Mouse (Mus musculus) midbrain, embryonic 11.5 days (tissue): ENCODE results near the gene Fbxl7. TPM values are rescaled to one million over a fixed set of nuclear protein-coding genes. Genes with fewer than 3 reads are reported as not detected.

Experiments
- ATAC-seq: fragments of 200-750 bp; cut with Nextera tagmentation; 2 replicates; pipeline ENCODE4 v1.8.0; 2017; ENCODE audit warnings: moderate TSS enrichment, moderate library complexity; ENCODE audit not compliant: low FRiP score
- DNase-seq: peaks from one replicate; pipeline ENCODE4 v3.0.0; 2015; ENCODE audit warnings: low spot score; ENCODE audit errors: missing footprints
- H3K27ac ChIP-seq: fragments of 300-500 bp; sonication (generic); 2 replicates; pipeline ENCODE4 v1.5.1; 2014; ENCODE audit warnings: low read depth, low read length
- H3K27me3 ChIP-seq: fragments of 300-500 bp; sonication (generic); 2 replicates; pipeline ENCODE4 v1.6.1; 2014; ENCODE audit warnings: mild to moderate bottlenecking, low read length, moderate library complexity, mixed read lengths; ENCODE audit not compliant: control insufficient read depth, insufficient read depth
- H3K36me3 ChIP-seq: fragments of 300-500 bp; sonication (generic); 2 replicates; pipeline ENCODE4 v1.6.1; 2014; ENCODE audit warnings: mild to moderate bottlenecking, low read length, moderate library complexity, mixed read lengths; ENCODE audit not compliant: control insufficient read depth, insufficient read depth
- H3K4me1 ChIP-seq: fragments of 300-500 bp; sonication (generic); 2 replicates; pipeline ENCODE4 v1.6.1; 2014; ENCODE audit warnings: low read length; ENCODE audit not compliant: control insufficient read depth, insufficient read depth
- H3K4me2 ChIP-seq: fragments of 300-500 bp; sonication (generic); 2 replicates; pipeline ENCODE4 v1.6.1; 2014; ENCODE audit warnings: mild to moderate bottlenecking, moderate library complexity
- H3K4me3 ChIP-seq: fragments of 300-500 bp; sonication (generic); 2 replicates; pipeline ENCODE4 v1.5.1; 2014; ENCODE audit warnings: low read depth, low read length
- H3K9ac ChIP-seq: fragments of 300-500 bp; sonication (generic); 2 replicates; pipeline ENCODE4 v1.6.1; 2014; ENCODE audit warnings: low read length
- H3K9me3 ChIP-seq: fragments of 300-500 bp; sonication (generic); 2 replicates; pipeline ENCODE4 v1.6.1; 2016; ENCODE audit warnings: low read length; ENCODE audit not compliant: control insufficient read depth
- WGBS: fragments of 180-500 bp; shearing (Covaris S2); extraction: QIAGEN DNeasy Blood & Tissue Kit; methylation state at CpG from one replicate; pipeline ENCODE4 v1.1.7; 2014; 5-methylcytosine and 5-hydroxymethylcytosine counted together
- polyA plus RNA-seq: library from polyadenylated mRNA; unstranded; fragments of >200 nt; fragmentation: Nextera tagmentation; extraction: Ambion mirVana; gene quantifications from 2 replicates; pipeline ENCODE4 v1.2.1, GENCODE M21; 2014

Gene Fbxl7
- polyA plus RNA-seq, 1 experiment from 2014 or later = 12.1 TPM

DNA sequence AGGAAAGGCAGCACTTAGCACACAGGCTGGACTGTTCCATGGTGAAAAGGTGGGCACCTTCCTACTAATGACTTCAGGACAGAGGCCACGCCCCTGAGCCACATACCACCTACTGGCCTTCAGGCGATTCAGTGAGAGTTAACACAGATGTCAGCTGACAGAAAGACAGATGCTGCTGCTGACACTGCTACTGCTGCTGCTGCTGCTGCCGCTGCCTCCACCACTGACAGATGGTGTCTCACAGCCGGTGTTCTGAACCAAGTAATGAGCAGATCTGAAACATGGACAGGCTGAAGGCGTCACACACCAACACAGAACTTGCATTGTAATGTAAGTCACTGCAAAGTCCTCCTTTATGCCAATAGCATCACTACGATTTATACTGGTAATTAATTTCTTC is 99.9 kb downstream of the Fbxl7 start:
- no peaks in the 10 kb centered on the region for H3K4me1 ChIP-seq
- DNase-seq (peak; percentile 84), ATAC-seq (peak; percentile 75)
- H3K36me3 ChIP-seq = no peaks in the 10 kb centered on the region
- H3K27me3 ChIP-seq = no peaks in the 10 kb centered on the region
- no peak overlapping the region for H3K27ac ChIP-seq
- H3K4me3 ChIP-seq = no peak overlapping the region
- 56% methylated on average over 6 of the region's 6 CpGs for WGBS
- H3K4me2 ChIP-seq = no peak overlapping the region
- no peak overlapping the region for H3K9ac ChIP-seq
- H3K9me3 ChIP-seq = no peaks in the 10 kb centered on the region

DNA sequence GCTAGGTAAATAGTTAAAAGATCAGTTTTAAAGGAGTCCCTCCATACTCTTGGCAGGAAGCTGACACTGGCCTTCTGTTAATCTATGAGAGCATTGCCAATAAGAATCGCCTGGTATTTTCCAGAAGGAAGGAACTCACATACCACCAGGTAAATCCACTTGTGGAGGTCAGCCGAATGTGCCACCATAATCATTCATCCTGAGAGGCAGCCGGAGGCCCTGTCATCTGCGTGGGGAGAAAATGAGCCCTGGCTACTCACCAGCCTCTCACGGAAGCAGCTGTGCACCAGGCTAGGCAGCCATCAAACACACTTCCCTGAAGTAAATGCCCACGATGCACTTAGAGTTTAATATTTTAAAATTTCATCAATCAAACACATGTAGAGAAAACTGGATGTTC is 108.2 kb downstream of the Fbxl7 start:
- H3K27me3 ChIP-seq = no peaks in the 10 kb centered on the region
- no peak overlapping the region for H3K4me3 ChIP-seq
- H3K4me2 ChIP-seq = no peak overlapping the region
- DNase-seq (peak; percentile 69), ATAC-seq (no peak)
- no peaks in the 10 kb centered on the region for H3K36me3 ChIP-seq
- no peak overlapping the region for H3K9ac ChIP-seq
- WGBS = 93% methylated on average over 6 of the region's 6 CpGs
- no peaks in the 10 kb centered on the region for H3K4me1 ChIP-seq
- no peak overlapping the region for H3K27ac ChIP-seq
- no peaks in the 10 kb centered on the region for H3K9me3 ChIP-seq

DNA sequence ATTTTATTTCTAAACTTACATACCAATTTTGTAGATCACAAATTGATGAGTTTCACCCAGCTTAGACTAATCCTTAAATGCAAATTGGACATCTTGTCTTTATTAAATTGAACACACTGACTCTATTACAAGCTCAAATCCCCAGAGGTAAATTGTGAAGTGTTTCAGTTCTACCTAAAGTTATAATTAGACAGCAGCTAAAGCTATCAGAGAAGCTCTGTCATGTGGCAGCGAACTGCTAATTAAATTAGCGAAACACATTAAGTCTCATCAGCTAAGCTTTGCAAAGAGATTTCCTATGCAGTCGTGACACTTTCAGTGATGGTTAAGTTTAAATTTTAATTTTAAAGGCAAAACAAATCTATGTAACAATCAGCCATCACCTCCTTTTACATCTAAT is 114.8 kb downstream of the Fbxl7 start:
- Histone ChIP-seq H3K4me3 (no peak overlapping the region), H3K4me1 (no peaks in the 10 kb centered on the region), H3K9me3 (no peaks in the 10 kb centered on the region), H3K9ac (no peak overlapping the region), H3K36me3 (no peaks in the 10 kb centered on the region), H3K27me3 (no peaks in the 10 kb centered on the region), H3K27ac (no peak overlapping the region), H3K4me2 (no peak overlapping the region)
- DNase-seq (no peak), ATAC-seq (no peak)
- 85% methylated on average over 3 of the region's 3 CpGs for WGBS

DNA sequence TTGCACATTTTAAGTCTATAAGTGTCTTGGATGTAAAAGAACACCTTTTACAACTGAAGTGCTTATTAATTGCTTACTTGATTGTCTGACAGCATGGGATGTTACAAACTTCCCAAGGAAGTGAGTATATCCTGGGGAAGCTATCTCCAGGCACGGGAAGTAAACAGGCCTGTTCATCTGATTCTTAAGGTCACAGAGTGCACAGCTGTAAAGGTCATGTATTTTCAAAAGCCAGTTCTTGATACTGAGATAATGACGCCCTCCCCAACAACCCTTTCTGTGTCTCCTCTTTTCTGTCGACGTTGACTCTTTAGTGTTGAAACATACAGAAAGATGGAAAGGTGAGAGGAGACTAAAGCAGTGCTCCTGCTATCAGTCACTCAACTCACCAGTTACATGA is 116.3 kb downstream of the Fbxl7 start:
- Histone ChIP-seq H3K9ac (no peak overlapping the region), H3K27ac (no peak overlapping the region), H3K36me3 (no peaks in the 10 kb centered on the region), H3K4me1 (no peaks in the 10 kb centered on the region), H3K4me3 (no peak overlapping the region), H3K4me2 (no peak overlapping the region), H3K27me3 (no peaks in the 10 kb centered on the region), H3K9me3 (no peaks in the 10 kb centered on the region)
- ATAC-seq = no peak
- DNase-seq = no peak
- WGBS = 89% methylated on average over 4 of the region's 4 CpGs

DNA sequence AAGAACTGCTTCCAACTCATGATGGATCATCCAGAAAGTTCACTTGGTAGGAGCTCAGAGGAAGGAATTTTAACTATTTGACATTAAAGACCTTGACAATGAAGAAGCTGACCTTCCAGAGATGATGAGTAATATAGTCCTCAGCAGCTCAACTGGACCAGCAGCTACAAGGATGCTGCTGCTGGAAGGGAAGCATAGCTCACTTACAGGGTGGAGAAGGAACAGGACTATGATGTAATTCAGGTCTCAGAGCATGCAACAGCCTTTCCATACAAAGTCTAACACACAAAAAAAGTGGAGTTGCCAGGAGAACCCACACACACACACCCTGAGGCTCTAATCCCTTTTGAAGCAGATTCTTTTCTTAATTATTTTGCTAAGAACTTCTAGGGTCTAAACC is 119.7 kb downstream of the Fbxl7 start:
- H3K4me3 ChIP-seq = no peak overlapping the region
- H3K4me1 ChIP-seq = no peaks in the 10 kb centered on the region
- ATAC-seq (no peak), DNase-seq (no peak)
- H3K9ac ChIP-seq = no peak overlapping the region
- no peak overlapping the region for H3K27ac ChIP-seq
- no peaks in the 10 kb centered on the region for H3K27me3 ChIP-seq
- no peaks in the 10 kb centered on the region for H3K36me3 ChIP-seq
- H3K4me2 ChIP-seq = no peak overlapping the region
- no peaks in the 10 kb centered on the region for H3K9me3 ChIP-seq

DNA sequence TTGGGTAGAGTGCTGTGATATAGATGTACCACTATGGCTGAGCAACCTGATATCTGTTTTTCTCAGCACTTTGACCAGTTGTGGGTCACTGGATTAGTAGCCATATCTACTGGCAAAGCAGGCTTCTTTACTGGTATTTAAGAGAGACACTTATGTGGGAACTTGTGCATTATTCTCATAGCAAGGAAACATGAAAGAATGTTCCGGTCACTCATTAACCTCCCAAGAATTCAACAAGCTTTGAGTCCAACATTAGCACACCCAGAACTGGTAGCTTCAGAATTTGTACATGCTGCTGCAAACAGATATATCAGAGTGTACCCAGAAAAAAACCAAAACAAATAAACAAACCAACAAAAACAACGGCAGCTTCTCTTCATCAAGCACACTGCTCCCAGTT is 120.5 kb downstream of the Fbxl7 start:
- DNase-seq (no peak), ATAC-seq (no peak)
- Histone ChIP-seq H3K4me1 (no peaks in the 10 kb centered on the region), H3K4me2 (no peak overlapping the region), H3K9ac (no peak overlapping the region), H3K36me3 (no peaks in the 10 kb centered on the region), H3K4me3 (no peak overlapping the region), H3K27me3 (no peaks in the 10 kb centered on the region), H3K9me3 (no peaks in the 10 kb centered on the region), H3K27ac (no peak overlapping the region)
- 93% methylated on average over 2 of the region's 2 CpGs for WGBS

DNA sequence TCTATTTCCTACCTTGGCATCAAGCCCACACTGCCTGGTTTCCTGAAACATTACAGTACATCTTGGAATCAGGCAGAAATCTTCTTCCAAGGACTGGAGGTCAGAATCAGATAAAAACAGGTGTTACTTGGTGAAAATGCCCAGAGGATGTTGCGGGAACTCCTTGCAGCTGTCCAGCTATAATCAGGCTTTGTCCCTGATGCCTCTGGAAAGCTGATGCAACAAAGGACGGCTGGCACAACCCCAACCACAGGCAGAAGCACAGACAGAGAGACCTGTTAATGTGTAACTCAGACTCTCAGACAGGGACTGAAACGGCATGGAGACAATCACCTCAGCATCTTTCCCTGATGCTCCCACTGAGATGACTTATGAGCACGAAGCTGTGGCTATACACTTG is 133.7 kb downstream of the Fbxl7 start:
- 77% methylated on average over 4 of the region's 4 CpGs for WGBS

DNA sequence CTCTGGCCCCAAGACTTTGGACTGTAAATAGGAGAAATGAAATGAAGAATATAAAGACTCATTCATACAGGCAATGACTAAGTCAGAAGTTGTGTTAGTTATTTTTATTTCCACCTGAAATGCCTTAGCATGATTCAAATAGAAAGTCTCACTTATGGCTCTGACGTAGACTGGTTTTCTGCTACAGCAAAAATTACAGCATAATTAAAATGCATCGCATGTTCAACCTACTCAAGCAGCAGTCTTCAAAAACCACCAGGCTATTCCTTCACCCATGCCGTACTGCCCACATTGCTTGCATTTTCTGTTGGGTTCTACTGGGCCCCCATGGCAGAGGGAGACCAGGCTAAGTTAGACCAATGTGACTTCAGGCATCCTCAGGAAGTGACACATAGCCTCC is 146.9 kb downstream of the Fbxl7 start:
- 96% methylated on average over 3 of the region's 3 CpGs for WGBS
- Histone ChIP-seq H3K4me2 (no peak overlapping the region), H3K27ac (no peak overlapping the region), H3K36me3 (no peaks in the 10 kb centered on the region), H3K4me1 (no peaks in the 10 kb centered on the region), H3K27me3 (no peaks in the 10 kb centered on the region), H3K4me3 (no peak overlapping the region), H3K9ac (no peak overlapping the region), H3K9me3 (no peaks in the 10 kb centered on the region)
- ATAC-seq = no peak
- DNase-seq = no peak

More for the DNA sequence above, 133.7 kb downstream of the Fbxl7 start:
- no peaks in the 10 kb centered on the region for H3K36me3 ChIP-seq
- DNase-seq (no peak), ATAC-seq (no peak)
- H3K27me3 ChIP-seq = no peaks in the 10 kb centered on the region
- no peaks in the 10 kb centered on the region for H3K9me3 ChIP-seq
- no peak overlapping the region for H3K4me3 ChIP-seq
- no peak overlapping the region for H3K4me2 ChIP-seq
- peaks cover 2% of the 10 kb centered on the region; the same call in 1 of the 2 replicates for H3K4me1 ChIP-seq
- no peak overlapping the region for H3K27ac ChIP-seq
- no peak overlapping the region for H3K9ac ChIP-seq

DNA sequence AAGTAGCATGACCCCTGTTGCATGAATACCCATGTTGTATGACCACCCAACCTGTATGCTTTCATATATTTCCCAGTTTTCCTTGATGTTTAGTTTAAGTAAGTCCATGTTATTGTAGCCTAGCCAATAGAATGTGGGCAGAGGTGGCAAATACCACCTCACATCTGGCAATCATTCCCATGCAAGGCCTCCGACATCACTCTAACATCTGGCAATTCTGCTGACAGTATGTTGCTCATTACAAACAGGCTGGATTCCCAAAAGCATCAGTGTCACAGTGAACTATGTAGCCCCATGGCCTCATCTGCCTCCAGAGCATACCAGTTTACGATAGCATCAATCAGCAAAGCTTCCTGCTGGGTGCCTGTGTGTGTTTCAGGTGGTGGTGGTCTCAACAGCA is 163.0 kb downstream of the Fbxl7 start:
- H3K4me1 ChIP-seq = no peaks in the 10 kb centered on the region
- ATAC-seq = no peak
- no peak overlapping the region for H3K9ac ChIP-seq
- no peak overlapping the region for H3K4me3 ChIP-seq
- no peaks in the 10 kb centered on the region for H3K27me3 ChIP-seq
- no peaks in the 10 kb centered on the region for H3K36me3 ChIP-seq
- WGBS = 83% methylated on average over 2 of the region's 2 CpGs
- H3K27ac ChIP-seq = no peak overlapping the region
- DNase-seq = no peak
- H3K4me2 ChIP-seq = no peak overlapping the region
- no peaks in the 10 kb centered on the region for H3K9me3 ChIP-seq

DNA sequence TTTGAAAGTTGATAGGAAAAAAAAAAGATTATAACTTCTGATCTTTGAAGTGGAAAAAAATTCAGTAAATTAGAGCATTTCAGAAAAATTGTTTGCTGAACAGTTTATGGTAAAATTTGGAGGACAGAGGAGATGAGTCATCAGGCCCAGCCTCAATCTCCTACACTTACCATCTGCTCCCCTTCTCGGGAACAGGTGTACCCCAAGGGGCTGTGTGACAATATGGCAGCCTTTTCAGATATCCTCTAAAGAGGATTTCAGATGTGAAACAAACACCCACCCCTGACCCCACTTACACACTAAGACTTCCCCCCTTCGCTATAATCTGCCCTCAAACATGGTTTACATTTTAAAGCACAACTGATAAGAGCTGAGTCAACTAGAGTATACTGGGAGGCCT is 164.6 kb downstream of the Fbxl7 start:
- 76% methylated on average over 2 of the region's 2 CpGs for WGBS

More for the DNA sequence above, 164.6 kb downstream of the Fbxl7 start:
- no peak for ATAC-seq
- no peak overlapping the region for H3K4me3 ChIP-seq
- no peaks in the 10 kb centered on the region for H3K9me3 ChIP-seq
- H3K9ac ChIP-seq = no peak overlapping the region
- H3K27ac ChIP-seq = no peak overlapping the region
- no peak overlapping the region for H3K4me2 ChIP-seq
- no peaks in the 10 kb centered on the region for H3K4me1 ChIP-seq
- no peak for DNase-seq
- H3K27me3 ChIP-seq = no peaks in the 10 kb centered on the region
- H3K36me3 ChIP-seq = no peaks in the 10 kb centered on the region
